Mouse (Mus musculus) heart, adult 2 months (tissue): Measurements from ENCODE around the gene Hes6.

Source experiments
- CTCF ChIP-seq: fragments of 200-600 bp; IDR thresholded peaks from 2 replicates; pipeline ENCODE4 v1.8.1; 2022; ENCODE audit warnings: antibody characterized with exemption, mild to moderate bottlenecking, moderate library complexity
- EP300 ChIP-seq: fragments of 200-500 bp; IDR thresholded peaks from 2 replicates; pipeline ENCODE4 v1.6.1; 2011; ENCODE audit warnings: low read depth, low read length, control low read depth; ENCODE audit not compliant: insufficient read depth
- POLR2A ChIP-seq: fragments of 200-500 bp; IDR thresholded peaks from 2 replicates; pipeline ENCODE4 v1.6.1; 2011; ENCODE audit warnings: mild to moderate bottlenecking, low read depth, low read length, control low read depth; ENCODE audit not compliant: insufficient read depth

GRCm38 (mm10) chr1:91450851-91451250, 37.0 kb upstream of the Hes6 start:
- no peak for TF ChIP-seq CTCF
- TF ChIP-seq POLR2A = no peak
- no peak for TF ChIP-seq EP300
